Mouse (Mus musculus): ENCODE results near the gene Rsrc1. TPM values are rescaled to one million over a fixed set of nuclear protein-coding genes. Genes with fewer than 3 reads are reported as not detected.

The Rsrc1 gene
- polyA plus RNA-seq (2015; fragmentation: Nextera tagmentation; extraction: Ambion mirVana) = 6.1 and 6.9 TPM in 2 replicates

- peak within 1 kb of the TSS; percentile 55 for H3K4me3 ChIP-seq (ENCODE audit: low read depth, low read length)
- peaks cover 6% of the 10 kb centered on the region for H3K4me1 ChIP-seq (ENCODE audit: control insufficient read depth, low read depth, low read length)
- no peak within 1 kb of the TSS for H3K9ac ChIP-seq (ENCODE audit: low read depth, low read length)
- H3K27ac ChIP-seq (ENCODE audit: low read length) = no peak within 1 kb of the TSS
- peaks cover 72% of the 10 kb centered on the region for H3K27me3 ChIP-seq (ENCODE audit: control insufficient read depth, insufficient read depth, low read depth, low read length)
- no peaks in the 10 kb centered on the region for H3K9me3 ChIP-seq (replicated peaks; ENCODE audit: control insufficient read depth, low read length)
- under 1% methylated on average over 50 of the region's 62 CpGs for WGBS (ENCODE audit: insufficient replicate concordance)
- peak; percentile 15 for ATAC-seq (ENCODE audit: low read depth)
- H3K4me2 ChIP-seq (ENCODE audit: low read depth, low read length) = peak within 1 kb of the TSS; percentile 66
- no peaks in the 10 kb centered on the region for H3K36me3 ChIP-seq (ENCODE audit: control insufficient read depth, insufficient read depth)
Measured at GRCm38 (mm10) chr3:66981101-66981661, at the start of gene Rsrc1. TSS of gene Rsrc1 (plus strand) at chr3:66981390.

GRCm38 (mm10) chr3:66939675-66940074, 41.5 kb upstream of the Rsrc1 start:
- H3K27me3 ChIP-seq (ENCODE audit: control insufficient read depth, insufficient read depth, low read depth, low read length) = no peaks in the 10 kb centered on the region

GRCm38 (mm10) chr3:66955126-66955525, 26.1 kb upstream of the Rsrc1 start:
- Histone ChIP-seq H3K4me3 (ENCODE audit: low read depth, low read length) (no peak overlapping the region), H3K4me1 (ENCODE audit: control insufficient read depth, low read depth, low read length) (no peaks in the 10 kb centered on the region), H3K9ac (ENCODE audit: low read depth, low read length) (no peak overlapping the region), H3K27ac (ENCODE audit: low read length) (no peak overlapping the region), H3K4me2 (ENCODE audit: low read depth, low read length) (no peak overlapping the region), H3K9me3 (replicated peaks; ENCODE audit: control insufficient read depth, low read length) (no peaks in the 10 kb centered on the region), H3K27me3 (ENCODE audit: control insufficient read depth, insufficient read depth, low read depth, low read length) (no peaks in the 10 kb centered on the region), H3K36me3 (ENCODE audit: control insufficient read depth, insufficient read depth) (no peaks in the 10 kb centered on the region)
- 51% methylated on average over 2 of the region's 2 CpGs for WGBS (ENCODE audit: insufficient replicate concordance)
- ATAC-seq (ENCODE audit: low read depth) = no peak

More at GRCm38 (mm10) chr3:66939675-66940074, 41.5 kb upstream of the Rsrc1 start:
- Histone ChIP-seq H3K4me3 (ENCODE audit: low read depth, low read length) (no peak overlapping the region), H3K9ac (ENCODE audit: low read depth, low read length) (no peak overlapping the region), H3K27ac (ENCODE audit: low read length) (no peak overlapping the region), H3K4me1 (ENCODE audit: control insufficient read depth, low read depth, low read length) (no peaks in the 10 kb centered on the region), H3K36me3 (ENCODE audit: control insufficient read depth, insufficient read depth) (no peaks in the 10 kb centered on the region), H3K9me3 (replicated peaks; ENCODE audit: control insufficient read depth, low read length) (no peaks in the 10 kb centered on the region), H3K4me2 (ENCODE audit: low read depth, low read length) (no peak overlapping the region)
- no peak for ATAC-seq (ENCODE audit: low read depth)
- WGBS (ENCODE audit: insufficient replicate concordance) = 75% methylated on average over 10 of the region's 10 CpGs

GRCm38 (mm10) chr3:66959972-66960371, 21.2 kb upstream of the Rsrc1 start:
- Histone ChIP-seq H3K27me3 (ENCODE audit: control insufficient read depth, insufficient read depth, low read depth, low read length) (no peaks in the 10 kb centered on the region), H3K4me2 (ENCODE audit: low read depth, low read length) (no peak overlapping the region), H3K9ac (ENCODE audit: low read depth, low read length) (no peak overlapping the region), H3K36me3 (ENCODE audit: control insufficient read depth, insufficient read depth) (no peaks in the 10 kb centered on the region), H3K27ac (ENCODE audit: low read length) (no peak overlapping the region), H3K9me3 (replicated peaks; ENCODE audit: control insufficient read depth, low read length) (no peaks in the 10 kb centered on the region), H3K4me1 (ENCODE audit: control insufficient read depth, low read depth, low read length) (no peaks in the 10 kb centered on the region), H3K4me3 (ENCODE audit: low read depth, low read length) (no peak overlapping the region)
- WGBS (ENCODE audit: insufficient replicate concordance) = 26% methylated on average over 5 of the region's 5 CpGs
- no peak for ATAC-seq (ENCODE audit: low read depth)

- no peak overlapping the region for H3K27ac ChIP-seq (ENCODE audit: low read length)
- peak; percentile 77 for ATAC-seq (ENCODE audit: low read depth)
- H3K27me3 ChIP-seq (ENCODE audit: control insufficient read depth, insufficient read depth, low read depth, low read length) = peaks cover 2% of the 10 kb centered on the region
- no peak overlapping the region for H3K9ac ChIP-seq (ENCODE audit: low read depth, low read length)
- no peak overlapping the region for H3K4me3 ChIP-seq (ENCODE audit: low read depth, low read length)
- no peaks in the 10 kb centered on the region for H3K9me3 ChIP-seq (replicated peaks; ENCODE audit: control insufficient read depth, low read length)
- no peak overlapping the region for H3K4me2 ChIP-seq (ENCODE audit: low read depth, low read length)
- 46% methylated on average over 3 of the region's 3 CpGs for WGBS (ENCODE audit: insufficient replicate concordance)
- no peaks in the 10 kb centered on the region for H3K36me3 ChIP-seq (ENCODE audit: control insufficient read depth, insufficient read depth)
- H3K4me1 ChIP-seq (ENCODE audit: control insufficient read depth, low read depth, low read length) = no peaks in the 10 kb centered on the region
Measured at GRCm38 (mm10) chr3:66964884-66965283, 16.3 kb upstream of the Rsrc1 start.

- ATAC-seq (ENCODE audit: low read depth) = no peak
Measured at GRCm38 (mm10) chr3:66967508-66967907, 13.7 kb upstream of the Rsrc1 start.

GRCm38 (mm10) chr3:66970261-66970660, 10.9 kb upstream of the Rsrc1 start:
- 4% methylated on average over 10 of the region's 10 CpGs for WGBS (ENCODE audit: insufficient replicate concordance)
- no peak overlapping the region for H3K4me2 ChIP-seq (ENCODE audit: low read depth, low read length)
- H3K9ac ChIP-seq (ENCODE audit: low read depth, low read length) = no peak overlapping the region
- no peaks in the 10 kb centered on the region for H3K9me3 ChIP-seq (replicated peaks; ENCODE audit: control insufficient read depth, low read length)
- H3K4me3 ChIP-seq (ENCODE audit: low read depth, low read length) = no peak overlapping the region
- no peaks in the 10 kb centered on the region; the same call in 1 of the 2 replicates for H3K4me1 ChIP-seq (ENCODE audit: control insufficient read depth, low read depth, low read length)
- H3K27me3 ChIP-seq (ENCODE audit: control insufficient read depth, insufficient read depth, low read depth, low read length) = peaks cover 49% of the 10 kb centered on the region
- no peak for ATAC-seq (ENCODE audit: low read depth)
- no peak overlapping the region for H3K27ac ChIP-seq (ENCODE audit: low read length)
- no peaks in the 10 kb centered on the region for H3K36me3 ChIP-seq (ENCODE audit: control insufficient read depth, insufficient read depth)

More at GRCm38 (mm10) chr3:66967508-66967907, 13.7 kb upstream of the Rsrc1 start:
- Histone ChIP-seq H3K27ac (ENCODE audit: low read length) (no peak overlapping the region), H3K9ac (ENCODE audit: low read depth, low read length) (no peak overlapping the region), H3K4me1 (ENCODE audit: control insufficient read depth, low read depth, low read length) (no peaks in the 10 kb centered on the region; the same call in 1 of the 2 replicates), H3K27me3 (ENCODE audit: control insufficient read depth, insufficient read depth, low read depth, low read length) (peaks cover 26% of the 10 kb centered on the region), H3K4me3 (ENCODE audit: low read depth, low read length) (no peak overlapping the region), H3K9me3 (replicated peaks; ENCODE audit: control insufficient read depth, low read length) (no peaks in the 10 kb centered on the region), H3K4me2 (ENCODE audit: low read depth, low read length) (no peak overlapping the region), H3K36me3 (ENCODE audit: control insufficient read depth, insufficient read depth) (no peaks in the 10 kb centered on the region)
- 52% methylated on average over 4 of the region's 4 CpGs for whole genome bisulfite sequencing (ENCODE audit: insufficient replicate concordance)

GRCm38 (mm10) chr3:66970661-66971331, 10.4 kb upstream of the Rsrc1 start:
- WGBS (ENCODE audit: insufficient replicate concordance) = 1% methylated on average over 29 of the region's 29 CpGs
- ATAC-seq (ENCODE audit: low read depth) = no peak
- Histone ChIP-seq H3K4me2 (ENCODE audit: low read depth, low read length) (peak overlapping the region; percentile 32; the same call in 1 of the 2 replicates), H3K36me3 (ENCODE audit: control insufficient read depth, insufficient read depth) (no peaks in the 10 kb centered on the region), H3K27ac (ENCODE audit: low read length) (no peak overlapping the region), H3K4me1 (ENCODE audit: control insufficient read depth, low read depth, low read length) (no peaks in the 10 kb centered on the region; the same call in 1 of the 2 replicates), H3K9me3 (replicated peaks; ENCODE audit: control insufficient read depth, low read length) (no peaks in the 10 kb centered on the region), H3K9ac (ENCODE audit: low read depth, low read length) (no peak overlapping the region), H3K4me3 (ENCODE audit: low read depth, low read length) (no peak overlapping the region), H3K27me3 (ENCODE audit: control insufficient read depth, insufficient read depth, low read depth, low read length) (peaks cover 50% of the 10 kb centered on the region)
